Mouse (Mus musculus) bone marrow, adult 2 months (tissue): Measurements from ENCODE around the gene Selenoh.

ENCODE experiments used
- CTCF ChIP-seq: fragments of 200-500 bp; IDR thresholded peaks from 2 replicates; pipeline ENCODE4 v1.5.1; 2011; ENCODE audit warnings: low read length, control low read depth; ENCODE audit not compliant: control insufficient read depth, insufficient read depth
- POLR2A ChIP-seq: fragments of 200-500 bp; IDR thresholded peaks from 2 replicates; pipeline ENCODE4 v1.6.1; 2011; ENCODE audit warnings: low read depth, mild to moderate bottlenecking, control low read depth, low read length, borderline replicate concordance; ENCODE audit not compliant: control insufficient read depth

DNA sequence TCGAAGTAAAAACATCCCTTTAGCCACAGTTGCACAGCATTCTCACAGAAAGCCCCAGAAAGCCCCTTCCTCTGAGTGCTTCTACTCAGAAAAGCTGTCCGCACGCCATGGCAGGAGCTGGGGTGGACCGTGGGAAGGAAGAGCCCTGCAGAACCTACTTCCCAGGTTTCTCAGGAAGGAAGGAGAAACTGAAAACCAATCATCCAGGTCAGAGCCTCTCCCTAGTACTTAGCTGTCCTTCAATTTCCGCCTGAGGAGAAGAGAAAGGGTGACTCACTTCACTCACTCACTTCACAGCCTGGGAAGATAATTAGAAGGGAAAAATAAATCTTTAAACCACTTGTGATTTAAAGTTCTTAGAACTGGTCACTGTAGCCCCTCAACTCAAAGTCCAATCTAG lies 33.8 kb upstream of the Selenoh start:
- TF ChIP-seq POLR2A = no peak
- no peak for TF ChIP-seq CTCF
